Mouse (Mus musculus): Measurements from ENCODE around the gene Pclaf.

GRCm38 (mm10) chr9:65844421-65845165 is 45.4 kb upstream of the Pclaf start:
- TF ChIP-seq CTCF (IDR thresholded peaks at IDR 0.05; ENCODE audit: low read depth, low read length) (no peak), POLR2A (IDR thresholded peaks at IDR 0.05; ENCODE audit: extremely low read depth, insufficient read depth, low read length) (no peak)
